Mouse (Mus musculus): ENCODE measurements around the gene Figla. TPM values are rescaled to one million over a fixed set of nuclear protein-coding genes. Genes with fewer than 3 reads are reported as not detected.

Figla gene
- polyA plus RNA-seq, 1 experiment = not detected

DNA sequence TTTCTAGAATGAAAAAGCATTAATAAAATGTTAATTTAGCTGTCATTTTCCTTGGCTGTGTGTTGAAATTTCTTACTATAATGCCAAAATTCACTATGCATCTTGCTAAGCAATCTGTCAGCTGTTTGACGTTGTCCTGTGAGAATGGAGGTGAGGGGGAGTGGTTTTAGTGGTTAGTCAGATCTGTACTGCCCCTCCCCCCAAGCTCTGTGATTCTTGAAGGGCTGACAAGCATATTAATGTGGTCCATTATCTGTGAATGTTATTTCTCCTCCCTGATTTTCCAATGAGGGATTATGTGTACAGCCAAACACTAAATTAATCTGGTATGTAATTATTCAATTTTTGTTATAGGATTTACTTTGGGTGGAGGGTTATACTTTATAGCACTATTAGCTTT is 42.5 kb downstream of the Figla start:
- TF ChIP-seq POLR2A (IDR thresholded peaks at IDR 0.05; ENCODE audit: borderline replicate concordance, control insufficient read depth, low read depth, low read length) (no peak), CTCF (IDR thresholded peaks at IDR 0.05; ENCODE audit: control insufficient read depth, insufficient read depth, low read length) (no peak)
- Histone ChIP-seq H3K27ac (ENCODE audit: control insufficient read depth, insufficient read depth, low read depth, low read length, poor library complexity) (no peak overlapping the region), H3K4me3 (replicated peaks; ENCODE audit: control insufficient read depth, low read depth, low read length) (no peak overlapping the region), H3K4me1 (ENCODE audit: control insufficient read depth, insufficient read depth, low read length) (no peaks in the 10 kb centered on the region)
- WGBS = 3% methylated on average over 1 of the region's 1 CpGs

- no peak overlapping the region for H3K27ac ChIP-seq (ENCODE audit: control insufficient read depth, insufficient read depth, low read depth, low read length, poor library complexity)
- H3K4me1 ChIP-seq (ENCODE audit: control insufficient read depth, insufficient read depth, low read length) = no peaks in the 10 kb centered on the region
- no peak overlapping the region for H3K4me3 ChIP-seq (replicated peaks; ENCODE audit: control insufficient read depth, low read depth, low read length)
- TF ChIP-seq POLR2A (IDR thresholded peaks at IDR 0.05; ENCODE audit: borderline replicate concordance, control insufficient read depth, low read depth, low read length) = no peak
- no peak for TF ChIP-seq CTCF (IDR thresholded peaks at IDR 0.05; ENCODE audit: control insufficient read depth, insufficient read depth, low read length)
- WGBS = 33% methylated on average over 7 of the region's 7 CpGs
Observed at GRCm38 (mm10) chr6:86059151-86059853, 43.3 kb downstream of the Figla start.

DNA sequence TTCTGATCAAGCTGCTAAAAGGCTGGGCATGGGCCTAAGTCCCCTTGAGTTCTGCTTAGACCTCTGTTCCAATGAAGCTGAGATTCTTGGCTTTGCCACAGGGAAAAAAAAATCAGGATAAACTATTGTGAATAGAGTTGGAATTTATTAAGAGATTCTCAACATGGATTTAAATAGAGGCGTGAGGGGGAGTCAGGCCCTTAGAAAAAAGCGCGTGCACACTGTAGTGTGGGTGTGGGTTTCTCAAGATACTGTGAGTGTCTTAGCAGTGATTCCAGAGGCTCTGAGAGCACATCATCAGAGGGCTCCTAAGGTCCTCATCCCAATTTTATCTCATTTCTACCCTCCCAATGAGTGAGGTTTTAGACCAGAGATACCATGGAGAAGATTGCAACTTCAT is 44.2 kb downstream of the Figla start:
- TF ChIP-seq CTCF (IDR thresholded peaks at IDR 0.05; ENCODE audit: control insufficient read depth, insufficient read depth, low read length) (no peak), POLR2A (IDR thresholded peaks at IDR 0.05; ENCODE audit: borderline replicate concordance, control insufficient read depth, low read depth, low read length) (no peak)
- Histone ChIP-seq H3K27ac (ENCODE audit: control insufficient read depth, insufficient read depth, low read depth, low read length, poor library complexity) (no peak overlapping the region), H3K4me1 (ENCODE audit: control insufficient read depth, insufficient read depth, low read length) (no peaks in the 10 kb centered on the region), H3K4me3 (replicated peaks; ENCODE audit: control insufficient read depth, low read depth, low read length) (no peak overlapping the region)
- 86% methylated on average over 3 of the region's 3 CpGs for WGBS

DNA sequence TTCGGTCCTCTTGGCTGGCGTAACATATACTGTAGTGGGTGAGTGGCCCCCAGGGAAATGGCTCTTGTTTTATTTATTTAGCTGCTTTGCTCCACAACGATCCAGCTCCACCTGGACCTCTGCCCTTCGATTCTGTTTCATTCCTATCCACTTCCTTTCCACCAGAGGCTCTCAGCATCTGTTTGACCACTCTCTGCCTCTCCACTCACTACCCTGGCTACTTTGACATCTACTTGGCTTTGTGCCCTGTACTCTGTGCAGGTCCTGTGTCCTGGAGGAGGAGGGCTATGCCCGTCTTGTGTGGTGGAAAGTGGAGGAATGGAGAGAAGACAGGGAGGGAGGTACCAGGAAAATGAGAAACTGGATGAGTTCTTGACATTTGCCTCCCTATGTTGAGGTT is 46.3 kb downstream of the Figla start:
- TF ChIP-seq CTCF (IDR thresholded peaks at IDR 0.05; ENCODE audit: control insufficient read depth, insufficient read depth, low read length) (no peak), POLR2A (IDR thresholded peaks at IDR 0.05; ENCODE audit: borderline replicate concordance, control insufficient read depth, low read depth, low read length) (no peak)
- Histone ChIP-seq H3K4me3 (replicated peaks; ENCODE audit: control insufficient read depth, low read depth, low read length) (no peak overlapping the region), H3K4me1 (ENCODE audit: control insufficient read depth, insufficient read depth, low read length) (no peaks in the 10 kb centered on the region), H3K27ac (ENCODE audit: control insufficient read depth, insufficient read depth, low read depth, low read length, poor library complexity) (no peak overlapping the region)
- 66% methylated on average over 5 of the region's 5 CpGs for WGBS

- 84% methylated on average over 2 of the region's 2 CpGs for whole genome bisulfite sequencing
- H3K4me3 ChIP-seq (replicated peaks; ENCODE audit: control insufficient read depth, low read depth, low read length) = no peak overlapping the region
- TF ChIP-seq POLR2A (IDR thresholded peaks at IDR 0.05; ENCODE audit: borderline replicate concordance, control insufficient read depth, low read depth, low read length) = no peak
- TF ChIP-seq CTCF (IDR thresholded peaks at IDR 0.05; ENCODE audit: control insufficient read depth, insufficient read depth, low read length) = no peak
- no peaks in the 10 kb centered on the region for H3K4me1 ChIP-seq (ENCODE audit: control insufficient read depth, insufficient read depth, low read length)
- H3K27ac ChIP-seq (ENCODE audit: control insufficient read depth, insufficient read depth, low read depth, low read length, poor library complexity) = no peak overlapping the region
Observed at GRCm38 (mm10) chr6:86062684-86063083, 46.7 kb downstream of the Figla start.

GRCm38 (mm10) chr6:86064318-86065016 is 48.5 kb downstream of the Figla start:
- Histone ChIP-seq H3K4me1 (ENCODE audit: control insufficient read depth, insufficient read depth, low read length) (no peaks in the 10 kb centered on the region), H3K27ac (ENCODE audit: control insufficient read depth, insufficient read depth, low read depth, low read length, poor library complexity) (no peak overlapping the region), H3K4me3 (replicated peaks; ENCODE audit: control insufficient read depth, low read depth, low read length) (no peak overlapping the region)
- WGBS = 86% methylated on average over 6 of the region's 6 CpGs
- TF ChIP-seq POLR2A (IDR thresholded peaks at IDR 0.05; ENCODE audit: borderline replicate concordance, control insufficient read depth, low read depth, low read length) (no peak), CTCF (IDR thresholded peaks at IDR 0.05; ENCODE audit: control insufficient read depth, insufficient read depth, low read length) (no peak)

DNA sequence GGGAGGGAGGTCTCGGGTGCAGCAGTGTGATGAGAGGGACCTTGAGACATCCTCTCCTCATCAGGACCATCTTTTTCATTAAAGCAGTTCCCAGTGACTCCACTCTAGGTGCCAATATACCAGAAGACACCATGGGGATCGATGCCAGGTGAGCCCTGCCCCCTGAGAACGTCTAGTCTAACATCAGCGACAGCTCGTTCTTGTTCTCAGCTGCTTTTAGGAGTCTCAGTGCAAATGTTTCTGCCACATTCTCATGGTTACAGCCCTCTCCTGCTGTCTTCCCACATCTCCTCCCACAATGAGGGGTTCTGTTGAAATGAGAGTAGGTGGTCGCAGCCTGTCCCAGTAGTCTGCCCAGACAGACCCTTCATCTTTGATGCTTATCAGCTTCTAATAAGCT is 50.8 kb downstream of the Figla start:
- Histone ChIP-seq H3K27ac (ENCODE audit: control insufficient read depth, insufficient read depth, low read depth, low read length, poor library complexity) (no peak overlapping the region), H3K4me1 (ENCODE audit: control insufficient read depth, insufficient read depth, low read length) (no peaks in the 10 kb centered on the region), H3K4me3 (replicated peaks; ENCODE audit: control insufficient read depth, low read depth, low read length) (no peak overlapping the region)
- WGBS = 81% methylated on average over 6 of the region's 6 CpGs
- TF ChIP-seq POLR2A (IDR thresholded peaks at IDR 0.05; ENCODE audit: borderline replicate concordance, control insufficient read depth, low read depth, low read length) = no peak

DNA sequence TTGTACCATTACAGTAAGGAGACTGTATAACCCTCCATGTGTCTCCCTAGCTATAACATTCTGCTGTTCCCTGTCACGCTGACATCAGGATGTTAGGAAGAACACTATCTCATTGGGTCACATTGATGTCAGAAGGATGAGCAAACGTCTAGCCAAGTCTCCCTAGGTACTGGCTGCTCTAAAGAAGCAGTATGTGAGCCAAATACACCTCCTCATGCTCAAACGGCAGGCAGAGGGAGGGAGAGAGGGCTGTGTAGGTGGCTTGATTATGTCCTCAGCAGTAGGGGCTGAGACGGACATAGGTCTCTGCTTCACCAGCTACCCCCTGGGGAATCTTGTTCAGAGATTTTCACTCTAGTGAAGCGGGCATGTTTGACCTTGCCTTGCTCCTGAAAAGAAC is 51.2 kb downstream of the Figla start:
- H3K27ac ChIP-seq (ENCODE audit: control insufficient read depth, insufficient read depth, low read depth, low read length, poor library complexity) = no peak overlapping the region
- 63% methylated on average over 5 of the region's 5 CpGs for WGBS
- TF ChIP-seq CTCF (IDR thresholded peaks at IDR 0.05; ENCODE audit: control insufficient read depth, insufficient read depth, low read length) = no peak
- no peak for TF ChIP-seq POLR2A (IDR thresholded peaks at IDR 0.05; ENCODE audit: borderline replicate concordance, control insufficient read depth, low read depth, low read length)
- no peak overlapping the region for H3K4me3 ChIP-seq (replicated peaks; ENCODE audit: control insufficient read depth, low read depth, low read length)
- no peaks in the 10 kb centered on the region for H3K4me1 ChIP-seq (ENCODE audit: control insufficient read depth, insufficient read depth, low read length)
